Mouse (Mus musculus): ENCODE results near the gene Trpc4ap.

DNA sequence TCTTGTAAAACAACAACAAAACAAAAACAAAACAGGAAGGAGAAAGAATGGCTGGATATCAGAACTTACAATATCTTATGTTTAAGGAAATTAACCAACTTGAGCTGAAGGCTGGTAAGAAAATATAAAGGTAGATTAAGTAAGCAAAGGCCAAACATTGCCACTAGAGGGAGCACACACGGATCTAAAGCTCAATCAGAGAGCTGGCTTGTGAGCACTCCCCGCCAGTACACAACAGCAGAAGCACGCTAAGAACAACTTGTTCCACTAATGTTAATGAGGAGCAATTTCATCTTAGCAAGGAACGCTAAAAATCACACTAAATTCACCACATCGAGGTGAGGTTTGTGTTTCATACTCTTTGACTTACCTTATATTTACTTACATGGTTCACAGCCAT, 29.1 kb downstream of the Trpc4ap start:
- TF ChIP-seq MAFK (IDR thresholded peaks at IDR 0.05; ENCODE audit: insufficient read depth, low read depth, low read length) (no peak), ZNF384 (IDR thresholded peaks at IDR 0.05; ENCODE audit: low read depth, low read length) (no peak), ZC3H11A (IDR thresholded peaks at IDR 0.05; ENCODE audit: borderline replicate concordance, low read depth, low read length) (no peak), CHD2 (IDR thresholded peaks at IDR 0.05; ENCODE audit: low read depth, low read length) (no peak), HCFC1 (IDR thresholded peaks at IDR 0.05; ENCODE audit: borderline replicate concordance, insufficient read depth, low read length) (no peak)
